Mouse (Mus musculus) limb, embryonic 12.5 days (tissue): ENCODE results near the gene Nell1. TPM values are rescaled to one million over a fixed set of nuclear protein-coding genes. Genes with fewer than 3 reads are reported as not detected.

Experiments
- ATAC-seq: fragments of 200-750 bp; cut with Nextera tagmentation; 2 replicates; pipeline ENCODE4 v1.8.0; 2017; ENCODE audit warnings: low read depth, moderate TSS enrichment; ENCODE audit not compliant: insufficient number of reproducible peaks, insufficient read depth, low FRiP score, low TSS enrichment
- H3K27ac ChIP-seq: fragments of 300-500 bp; sonication (generic); 2 replicates; pipeline ENCODE4 v1.5.1; 2016; ENCODE audit warnings: mild to moderate bottlenecking, moderate library complexity
- H3K27me3 ChIP-seq: fragments of 300-500 bp; sonication (generic); 2 replicates; pipeline ENCODE4 v1.6.1; 2016; ENCODE audit warnings: mild to moderate bottlenecking, moderate library complexity
- H3K36me3 ChIP-seq: fragments of 300-500 bp; sonication (generic); 2 replicates; pipeline ENCODE4 v1.6.1; 2016; ENCODE audit warnings: mild to moderate bottlenecking, moderate library complexity
- H3K4me1 ChIP-seq: fragments of 300-500 bp; sonication (generic); replicated peaks from 2 replicates; pipeline ENCODE4 v1.6.1; 2016
- H3K4me2 ChIP-seq: fragments of 300-500 bp; sonication (generic); 2 replicates; pipeline ENCODE4 v1.6.1; 2016; ENCODE audit warnings: mild to moderate bottlenecking, moderate library complexity
- H3K4me3 ChIP-seq: fragments of 300-500 bp; sonication (generic); replicated peaks from 2 replicates; pipeline ENCODE4 v1.5.1; 2016; ENCODE audit warnings: mild to moderate bottlenecking
- H3K9ac ChIP-seq: fragments of 300-500 bp; sonication (generic); replicated peaks from 2 replicates; pipeline ENCODE4 v1.6.1; 2016; ENCODE audit warnings: mild to moderate bottlenecking, moderate library complexity
- H3K9me3 ChIP-seq: fragments of 300-500 bp; sonication (generic); 2 replicates; pipeline ENCODE4 v1.6.1; 2016; ENCODE audit warnings: mild to moderate bottlenecking, moderate library complexity
- WGBS: fragments of 180-500 bp; shearing (Covaris S2); methylation state at CpG from one replicate; pipeline ENCODE4 v1.1.7; 2016; 5-methylcytosine and 5-hydroxymethylcytosine counted together
- polyA plus RNA-seq: library from polyadenylated mRNA; unstranded; fragments of >200 nt; fragmentation: Nextera tagmentation; extraction: Ambion mirVana; gene quantifications from 2 replicates; pipeline ENCODE4 v1.2.1, GENCODE M21; 2016

The Nell1 gene
- polyA plus RNA-seq, 1 experiment from 2014 or later = 2.6 TPM

- Histone ChIP-seq H3K27ac (no peak overlapping the region), H3K4me1 (no peaks in the 10 kb centered on the region)
- WGBS = 55% methylated on average over 3 of the region's 3 CpGs
These were observed 913.0 kb downstream of the Nell1 start for GRCm38 (mm10) chr7:50887625-50888024.

GRCm38 (mm10) chr7:50899541-50900088, 925.0 kb downstream of the Nell1 start:
- H3K36me3 ChIP-seq = no peaks in the 10 kb centered on the region
- no peaks in the 10 kb centered on the region for H3K9me3 ChIP-seq
- no peak overlapping the region for H3K27ac ChIP-seq
- no peak overlapping the region for H3K4me3 ChIP-seq
- no peaks in the 10 kb centered on the region for H3K4me1 ChIP-seq
- H3K9ac ChIP-seq = no peak overlapping the region
- H3K27me3 ChIP-seq = no peaks in the 10 kb centered on the region
- H3K4me2 ChIP-seq = no peak overlapping the region
- ATAC-seq = no peak
- 57% methylated on average over 6 of the region's 6 CpGs for WGBS

More at GRCm38 (mm10) chr7:50887625-50888024, 913.0 kb downstream of the Nell1 start:
- Histone ChIP-seq H3K9me3 (no peaks in the 10 kb centered on the region), H3K9ac (no peak overlapping the region), H3K4me2 (no peak overlapping the region), H3K27me3 (no peaks in the 10 kb centered on the region), H3K36me3 (no peaks in the 10 kb centered on the region), H3K4me3 (no peak overlapping the region)
- no peak for ATAC-seq

Other genes starting within 250 kb of the Nell1 start
- gene Htatip2, start 215.7 kb upstream of the Nell1 start, polyA plus RNA-seq = 3.5 and 5.6 TPM in 2 replicates
- 55.3 and 57.7 TPM in 2 replicates for gene Prmt3, start 196.5 kb upstream of the Nell1 start, polyA plus RNA-seq
- gene Slc6a5, start 64.7 kb upstream of the Nell1 start, polyA plus RNA-seq = not detected in 2 replicates